Mouse (Mus musculus) MEL (cell line): ENCODE measurements at regions not wholly inside any gene's neighbourhood (a gene's known extent, or its start where the extent isn't known, plus 50 kb on each side); places are given as distances from the start of the nearest gene placed in this dataset.

Experiments
- DNase-seq: peaks from one replicate; pipeline ENCODE4 v3.0.0; 2011; ENCODE audit warnings: low read depth, low spot score
- H3K27ac ChIP-seq: 2 replicates; pipeline ENCODE4 v1.5.1; 2012; ENCODE audit warnings: low read depth, mild to moderate bottlenecking, control low read depth, low read length, moderate library complexity; ENCODE audit not compliant: control insufficient read depth
- H3K27me3 ChIP-seq, 2 experiments: fragments of 150-350 bp in 1 of 2; sonication (generic) in 1 of 2; 2 replicates each; pipeline ENCODE4 v1.6.1; 2012; ENCODE audit warnings: low read length in 2 of 2, mild to moderate bottlenecking in 2 of 2, improper control_type of control experiment in 1 of 2, moderate library complexity in 1 of 2; ENCODE audit not compliant: insufficient read depth in 2 of 2, control insufficient read depth in 1 of 2
- H3K36me3 ChIP-seq, 2 experiments: 2 replicates each; pipeline ENCODE4 v1.6.1; 2012 to 2014; ENCODE audit warnings: low read length in 2 of 2, improper control_type of control experiment in 1 of 2, inconsistent platforms in 1 of 2, mild to moderate bottlenecking in 1 of 2; ENCODE audit not compliant: insufficient read depth in 2 of 2, control insufficient read depth in 1 of 2
- H3K4me1 ChIP-seq, 2 experiments: fragments of 150-350 bp in 1 of 2; sonication (generic) in 1 of 2; 2 replicates each; pipeline ENCODE4 v1.6.1; 2012; ENCODE audit warnings: low read length in 2 of 2, improper control_type of control experiment in 1 of 2, mild to moderate bottlenecking in 1 of 2; ENCODE audit not compliant: insufficient read depth in 2 of 2, control insufficient read depth in 1 of 2
- H3K4me3 ChIP-seq, 2 experiments: fragments of 150-350 bp in 1 of 2; sonication (generic) in 1 of 2; 2 replicates each; pipeline ENCODE4 v1.5.1; 2012; ENCODE audit warnings: low read depth in 2 of 2, low read length in 2 of 2, mild to moderate bottlenecking in 2 of 2, moderate library complexity in 2 of 2, control low read depth in 1 of 2, improper control_type of control experiment in 1 of 2; ENCODE audit not compliant: control insufficient read depth in 1 of 2, insufficient read depth in 1 of 2
- H3K79me2 ChIP-seq: 2 replicates; pipeline ENCODE4 v1.6.1; 2012; ENCODE audit warnings: mild to moderate bottlenecking, low read length, moderate library complexity; ENCODE audit not compliant: control insufficient read depth, poor library complexity, insufficient read depth
- H3K9ac ChIP-seq: 2 replicates; pipeline ENCODE4 v1.6.1; 2012; ENCODE audit warnings: low read depth, mild to moderate bottlenecking, control low read depth, low read length, moderate library complexity; ENCODE audit not compliant: control insufficient read depth, poor library complexity, severe bottlenecking
- H3K9me3 ChIP-seq: fragments of 150-350 bp; sonication (generic); replicated peaks from 2 replicates; pipeline ENCODE4 v1.6.1; 2012; ENCODE audit warnings: mild to moderate bottlenecking, low read length, improper control_type of control experiment, moderate library complexity; ENCODE audit not compliant: insufficient read depth
- BHLHE40 ChIP-seq: IDR thresholded peaks from 2 replicates; pipeline ENCODE4 v1.6.1; 2012; ENCODE audit warnings: low read depth, mild to moderate bottlenecking, inconsistent platforms, low read length, improper control_type of control experiment, borderline replicate concordance
- CHD2 ChIP-seq: IDR thresholded peaks from 2 replicates; pipeline ENCODE4 v1.6.1; 2011; ENCODE audit warnings: low read length, improper control_type of control experiment
- CTCF ChIP-seq, 3 experiments: IDR thresholded peaks in 2 of 3; conservative IDR thresholded peaks in 1 of 3; 2 replicates each; pipeline ENCODE4 v1.5.1; 2011 to 2012; ENCODE audit warnings: low read length in 3 of 3, low read depth in 2 of 3, mild to moderate bottlenecking in 2 of 3, improper control_type of control experiment in 1 of 3, inconsistent platforms in 1 of 3, mixed read lengths in 1 of 3, moderate library complexity in 1 of 3; ENCODE audit not compliant: control insufficient read depth in 1 of 3, insufficient read depth in 1 of 3, poor library complexity in 1 of 3, severe bottlenecking in 1 of 3
- E2F4 ChIP-seq: IDR thresholded peaks from 2 replicates; pipeline ENCODE4 v1.6.1; 2011; ENCODE audit warnings: low read depth, low read length, improper control_type of control experiment, borderline replicate concordance
- ELF1 ChIP-seq: IDR thresholded peaks from 2 replicates; pipeline ENCODE4 v1.6.1; 2014; ENCODE audit warnings: low read depth, mild to moderate bottlenecking, inconsistent platforms, low read length, improper control_type of control experiment, moderate library complexity
- EP300 ChIP-seq, 2 experiments: IDR thresholded peaks; 2 replicates each; pipeline ENCODE4 v1.6.1; 2011; ENCODE audit warnings: improper control_type of control experiment in 2 of 2, low read length in 2 of 2, low read depth in 1 of 2, mild to moderate bottlenecking in 1 of 2
- GATA1 ChIP-seq: IDR thresholded peaks from 2 replicates; pipeline ENCODE4 v1.6.1; 2011; ENCODE audit warnings: low read depth, low read length, improper control_type of control experiment
- JUND ChIP-seq: IDR thresholded peaks from 2 replicates; pipeline ENCODE4 v1.6.1; 2011; ENCODE audit warnings: low read depth, mild to moderate bottlenecking, improper control_type of control experiment, low read length
- KAT2A ChIP-seq: conservative IDR thresholded peaks from 2 replicates; pipeline ENCODE4 v1.6.1; 2012; ENCODE audit warnings: low read depth, low read length, improper control_type of control experiment, inconsistent platforms
- MAFK ChIP-seq: IDR thresholded peaks from 2 replicates; pipeline ENCODE4 v1.6.1; 2011; ENCODE audit warnings: low read depth, mild to moderate bottlenecking, low read length, improper control_type of control experiment, borderline replicate concordance
- MAX ChIP-seq: IDR thresholded peaks from 2 replicates; pipeline ENCODE4 v1.6.1; 2011; ENCODE audit warnings: low read length, improper control_type of control experiment
- MAZ ChIP-seq: IDR thresholded peaks from 2 replicates; pipeline ENCODE4 v1.6.1; 2012; ENCODE audit warnings: low read depth, mild to moderate bottlenecking, inconsistent platforms, low read length, improper control_type of control experiment
- MXI1 ChIP-seq: IDR thresholded peaks from 2 replicates; pipeline ENCODE4 v1.6.1; 2011; ENCODE audit warnings: mild to moderate bottlenecking, low read depth, low read length, improper control_type of control experiment
- NELFE ChIP-seq: IDR thresholded peaks from 2 replicates; pipeline ENCODE4 v1.6.1; 2011; ENCODE audit warnings: low read depth, low read length, improper control_type of control experiment
- NRF1 ChIP-seq: IDR thresholded peaks from 2 replicates; pipeline ENCODE4 v1.6.1; 2014; ENCODE audit warnings: low read depth, mild to moderate bottlenecking, inconsistent platforms, low read length, improper control_type of control experiment, moderate library complexity; ENCODE audit not compliant: poor library complexity, insufficient read depth, severe bottlenecking
- POLR2AphosphoS2 ChIP-seq: IDR thresholded peaks from 2 replicates; pipeline ENCODE4 v1.6.1; 2011; ENCODE audit warnings: low read length, improper control_type of control experiment
- RAD21 ChIP-seq: IDR thresholded peaks from 2 replicates; pipeline ENCODE4 v1.6.1; 2011; ENCODE audit warnings: mild to moderate bottlenecking, low read depth, low read length, improper control_type of control experiment
- SMC3 ChIP-seq: IDR thresholded peaks from 2 replicates; pipeline ENCODE4 v1.6.1; 2011; ENCODE audit warnings: low read depth, low read length, improper control_type of control experiment
- UBTF ChIP-seq: IDR thresholded peaks from 2 replicates; pipeline ENCODE4 v1.6.1; 2012; ENCODE audit warnings: low read depth, mild to moderate bottlenecking, inconsistent platforms, low read length, improper control_type of control experiment, moderate library complexity, borderline replicate concordance; ENCODE audit not compliant: insufficient read depth
- USF1 ChIP-seq: IDR thresholded peaks from 2 replicates; pipeline ENCODE4 v1.6.1; 2014; ENCODE audit warnings: low read depth, mild to moderate bottlenecking, inconsistent platforms, low read length, improper control_type of control experiment, moderate library complexity
- ZNF384 ChIP-seq: IDR thresholded peaks from 2 replicates; pipeline ENCODE4 v1.6.1; 2012; ENCODE audit warnings: low read depth, mild to moderate bottlenecking, inconsistent platforms, low read length, improper control_type of control experiment

- no peak overlapping the region for H3K4me3 ChIP-seq
- H3K36me3 ChIP-seq, result peaks cover 0 to 3% of the 10 kb centered on the region in 2 experiments; a peak in 1 of 4 replicates
- H3K27me3 ChIP-seq, result no peaks in the 10 kb centered on the region
- H3K9me3 ChIP-seq, result no peaks in the 10 kb centered on the region
- H3K27ac ChIP-seq, result no peak overlapping the region
- no peak for TF ChIP-seq ZNF384
- no peak for TF ChIP-seq CHD2
- TF ChIP-seq POLR2AphosphoS2, result no peak
- TF ChIP-seq ELF1, result no peak
- TF ChIP-seq EP300 (IDR thresholded peaks at IDR 0.05; ENCODE audit: low read depth in 1 of 2, low read length in 2 of 2), result no peak
- TF ChIP-seq UBTF, result no peak
- no peak for TF ChIP-seq JUND
- no peak for TF ChIP-seq CTCF (IDR thresholded peaks at IDR 0.05 in 2 of 3, conservative IDR thresholded peaks at IDR 0.05 in 1 of 3; ENCODE audit: control insufficient read depth in 1 of 3, insufficient read depth in 1 of 3, low read depth in 2 of 3, low read length in 3 of 3, poor library complexity in 1 of 3, severe bottlenecking in 1 of 3)
- TF ChIP-seq MAX, result no peak
- no peak for TF ChIP-seq USF1
- TF ChIP-seq RAD21, result no peak
- no peak for TF ChIP-seq E2F4
- no peak for TF ChIP-seq GATA1
- no peak for TF ChIP-seq BHLHE40
- TF ChIP-seq NRF1, result no peak
- no peak for TF ChIP-seq MXI1
- no peak overlapping the region for H3K9ac ChIP-seq
- peaks cover 0 to 13% of the 10 kb centered on the region in 2 experiments; a peak in 3 of 4 replicates for H3K4me1 ChIP-seq
- no peaks in the 10 kb centered on the region for H3K79me2 ChIP-seq
- DNase-seq, result no peak
Measured at GRCm38 (mm10) chr16:55515228-55515696, 217.5 kb upstream of the Zpld1 start.

- TF ChIP-seq SMC3 (no peak), NELFE (no peak), EP300 (IDR thresholded peaks at IDR 0.05; ENCODE audit: low read depth in 1 of 2, low read length in 2 of 2) (no peak), BHLHE40 (no peak), MAFK (no peak), KAT2A (no peak), CTCF (IDR thresholded peaks at IDR 0.05 in 2 of 3, conservative IDR thresholded peaks at IDR 0.05 in 1 of 3; ENCODE audit: control insufficient read depth in 1 of 3, insufficient read depth in 1 of 3, low read depth in 2 of 3, low read length in 3 of 3, poor library complexity in 1 of 3, severe bottlenecking in 1 of 3) (no peak), MAZ (no peak)
- Histone ChIP-seq H3K79me2 (no peaks in the 10 kb centered on the region), H3K4me1 (peaks cover 0 to 13% of the 10 kb centered on the region in 2 experiments; a peak in 3 of 4 replicates), H3K4me3 (no peak overlapping the region), H3K27ac (no peak overlapping the region), H3K36me3 (peaks cover 0 to 3% of the 10 kb centered on the region in 2 experiments; a peak in 1 of 4 replicates), H3K9ac (no peak overlapping the region), H3K27me3 (no peaks in the 10 kb centered on the region), H3K9me3 (no peaks in the 10 kb centered on the region)
- DNase-seq, result no peak
Measured at GRCm38 (mm10) chr16:55514448-55515200, 216.8 kb upstream of the Zpld1 start.
